Mouse (Mus musculus): ENCODE results near the gene Adamts15.
A peak's percentile ranks its signal among the peaks of the same experiment; 100 is the strongest.

Gene Adamts15

GRCm38 (mm10) chr9:30922197-30922894 is at the start of gene Adamts15:
Gene Adamts15, minus strand, starts transcription at chr9:30922452.
- no peak for DNase-seq (ENCODE audit: low spot score)

- DNase-seq (ENCODE audit: low spot score): peak; percentile 62
Observed at GRCm38 (mm10) chr9:30971967-30972366, 49.7 kb upstream of the Adamts15 start.

- no peak for DNase-seq (ENCODE audit: low spot score)
Observed at GRCm38 (mm10) chr9:30970001-30970400, 47.7 kb upstream of the Adamts15 start.

- DNase-seq (ENCODE audit: low spot score): no peak
Observed at GRCm38 (mm10) chr9:30968130-30968529, 45.9 kb upstream of the Adamts15 start.

GRCm38 (mm10) chr9:30966881-30967280 is 44.6 kb upstream of the Adamts15 start:
- DNase-seq (ENCODE audit: low spot score): no peak

GRCm38 (mm10) chr9:30964685-30965084 is 42.4 kb upstream of the Adamts15 start:
- DNase-seq (ENCODE audit: low spot score): peak; percentile 22

- peak; percentile 28 for DNase-seq (ENCODE audit: low spot score)
Observed at GRCm38 (mm10) chr9:30963780-30964179, 41.5 kb upstream of the Adamts15 start.

- no peak for DNase-seq (ENCODE audit: low spot score)
Observed at GRCm38 (mm10) chr9:30955246-30955645, 33.0 kb upstream of the Adamts15 start.

GRCm38 (mm10) chr9:30953287-30953686 is 31.0 kb upstream of the Adamts15 start:
- DNase-seq (ENCODE audit: low spot score): no peak

GRCm38 (mm10) chr9:30951461-30951860 is 29.2 kb upstream of the Adamts15 start:
- no peak for DNase-seq (ENCODE audit: low spot score)

- no peak for DNase-seq (ENCODE audit: low spot score)
Observed at GRCm38 (mm10) chr9:30950592-30950991, 28.3 kb upstream of the Adamts15 start.

GRCm38 (mm10) chr9:30949971-30950370 is 27.7 kb upstream of the Adamts15 start:
- DNase-seq (ENCODE audit: low spot score): no peak

GRCm38 (mm10) chr9:30949422-30949821 is 27.2 kb upstream of the Adamts15 start:
- no peak for DNase-seq (ENCODE audit: low spot score)

- no peak for DNase-seq (ENCODE audit: low spot score)
Observed at GRCm38 (mm10) chr9:30945276-30945675, 23.0 kb upstream of the Adamts15 start.

- DNase-seq (ENCODE audit: low spot score): no peak
Observed at GRCm38 (mm10) chr9:30944234-30944633, 22.0 kb upstream of the Adamts15 start.

- DNase-seq (ENCODE audit: low spot score): no peak
Observed at GRCm38 (mm10) chr9:30943341-30943740, 21.1 kb upstream of the Adamts15 start.

GRCm38 (mm10) chr9:30942512-30943313 is 20.5 kb upstream of the Adamts15 start, which contains the start of gene Adamts8:
Gene Adamts8, plus strand, starts transcription at chr9:30942562.
- DNase-seq (ENCODE audit: low spot score): no peak

GRCm38 (mm10) chr9:30940328-30940727 is 18.1 kb upstream of the Adamts15 start:
- DNase-seq (ENCODE audit: low spot score): peak; percentile 88

- DNase-seq (ENCODE audit: low spot score): peak; percentile 75
Observed at GRCm38 (mm10) chr9:30936674-30937438, 14.6 kb upstream of the Adamts15 start.

- DNase-seq (ENCODE audit: low spot score): no peak
Observed at GRCm38 (mm10) chr9:30934827-30935226, 12.6 kb upstream of the Adamts15 start.

GRCm38 (mm10) chr9:30932346-30932745 is 10.1 kb upstream of the Adamts15 start:
- DNase-seq (ENCODE audit: low spot score): no peak

- DNase-seq (ENCODE audit: low spot score): peak; percentile 53
Observed at GRCm38 (mm10) chr9:30928759-30929158, 6.5 kb upstream of the Adamts15 start.
